Mouse (Mus musculus) hindbrain, embryonic 16.5 days (tissue): ENCODE results near the gene Tenm3. TPM values are rescaled to one million over a fixed set of nuclear protein-coding genes. Genes with fewer than 3 reads are reported as not detected.

ENCODE experiments used
- ATAC-seq: fragments of 200-750 bp; cut with Nextera tagmentation; 2 replicates; pipeline ENCODE4 v1.8.0; 2017; ENCODE audit warnings: moderate TSS enrichment, moderate library complexity
- H3K27ac ChIP-seq: fragments of 300-500 bp; sonication (generic); 2 replicates; pipeline ENCODE4 v1.5.1; 2014; ENCODE audit warnings: low read depth, mild to moderate bottlenecking, control low read depth, low read length, moderate library complexity
- H3K27me3 ChIP-seq: fragments of 300-500 bp; sonication (generic); replicated peaks from 2 replicates; pipeline ENCODE4 v1.6.1; 2014; ENCODE audit warnings: low read length; ENCODE audit not compliant: control insufficient read depth, insufficient read depth
- H3K36me3 ChIP-seq: fragments of 300-500 bp; sonication (generic); 2 replicates; pipeline ENCODE4 v1.6.1; 2014; ENCODE audit warnings: mild to moderate bottlenecking, low read length, moderate library complexity, mixed read lengths; ENCODE audit not compliant: control insufficient read depth, insufficient read depth
- H3K4me1 ChIP-seq: fragments of 300-500 bp; sonication (generic); 2 replicates; pipeline ENCODE4 v1.6.1; 2014; ENCODE audit warnings: low read depth, low read length; ENCODE audit not compliant: control insufficient read depth, insufficient read depth
- H3K4me2 ChIP-seq: fragments of 300-500 bp; sonication (generic); 2 replicates; pipeline ENCODE4 v1.6.1; 2014; ENCODE audit warnings: mild to moderate bottlenecking, low read length, control low read depth, moderate library complexity
- H3K4me3 ChIP-seq: fragments of 300-500 bp; sonication (generic); 2 replicates; pipeline ENCODE4 v1.5.1; 2014; ENCODE audit warnings: mild to moderate bottlenecking, low read length, control low read depth, moderate library complexity
- H3K9ac ChIP-seq: fragments of 300-500 bp; sonication (generic); 2 replicates; pipeline ENCODE4 v1.6.1; 2014; ENCODE audit warnings: low read depth, mild to moderate bottlenecking, control low read depth, low read length, moderate library complexity
- H3K9me3 ChIP-seq: fragments of 300-500 bp; sonication (generic); 2 replicates; pipeline ENCODE4 v1.6.1; 2014; ENCODE audit warnings: mild to moderate bottlenecking, low read length, moderate library complexity; ENCODE audit not compliant: control insufficient read depth
- WGBS: fragments of 180-500 bp; shearing (Covaris S2); extraction: QIAGEN DNeasy Blood & Tissue Kit; methylation state at CpG from one replicate; pipeline ENCODE4 v1.1.7; 2014; 5-methylcytosine and 5-hydroxymethylcytosine counted together
- polyA plus RNA-seq: library from polyadenylated mRNA; unstranded; fragments of >200 nt; fragmentation: Nextera tagmentation; extraction: Ambion mirVana; gene quantifications from 2 replicates; pipeline ENCODE4 v1.2.1, GENCODE M21; 2015

Gene Tenm3
- polyA plus RNA-seq, 1 experiment from 2014 or later, result 24.2 TPM

- Histone ChIP-seq H3K9me3 (peaks cover 3% of the 10 kb centered on the region; the same call in 1 of the 2 replicates), H3K27me3 (no peaks in the 10 kb centered on the region), H3K4me1 (no peaks in the 10 kb centered on the region), H3K27ac (no peak overlapping the region), H3K4me3 (no peak overlapping the region), H3K9ac (no peak overlapping the region), H3K36me3 (no peaks in the 10 kb centered on the region), H3K4me2 (no peak overlapping the region)
- no peak for ATAC-seq
- WGBS, result 84% methylated on average over 9 of the region's 9 CpGs
Observed at GRCm38 (mm10) chr8:48715616-48716015, 128.1 kb downstream of the Tenm3 start.

- peaks cover 5% of the 10 kb centered on the region for H3K9me3 ChIP-seq
- H3K9ac ChIP-seq, result no peak overlapping the region
- H3K4me3 ChIP-seq, result no peak overlapping the region
- no peaks in the 10 kb centered on the region for H3K36me3 ChIP-seq
- no peak overlapping the region for H3K4me2 ChIP-seq
- ATAC-seq, result no peak
- 85% methylated on average over 6 of the region's 6 CpGs for WGBS
- no peak overlapping the region for H3K27ac ChIP-seq
- no peaks in the 10 kb centered on the region for H3K27me3 ChIP-seq
- H3K4me1 ChIP-seq, result no peaks in the 10 kb centered on the region
Observed at GRCm38 (mm10) chr8:48706666-48707065, 137.1 kb downstream of the Tenm3 start.

- no peak overlapping the region for H3K4me3 ChIP-seq
- H3K27ac ChIP-seq, result no peak overlapping the region
- 87% methylated on average over 10 of the region's 10 CpGs for WGBS
- no peaks in the 10 kb centered on the region for H3K36me3 ChIP-seq
- H3K9ac ChIP-seq, result no peak overlapping the region
- no peak for ATAC-seq
- H3K4me1 ChIP-seq, result no peaks in the 10 kb centered on the region
- H3K9me3 ChIP-seq, result peaks cover 2% of the 10 kb centered on the region; the same call in 1 of the 2 replicates
- no peak overlapping the region for H3K4me2 ChIP-seq
- no peaks in the 10 kb centered on the region for H3K27me3 ChIP-seq
Observed at GRCm38 (mm10) chr8:48704885-48705515, 138.8 kb downstream of the Tenm3 start.

- WGBS, result 79% methylated on average over 6 of the region's 6 CpGs
- no peak for ATAC-seq
- H3K27ac ChIP-seq, result no peak overlapping the region
- H3K4me1 ChIP-seq, result no peaks in the 10 kb centered on the region
- H3K4me2 ChIP-seq, result no peak overlapping the region
- H3K9ac ChIP-seq, result no peak overlapping the region
- H3K36me3 ChIP-seq, result no peaks in the 10 kb centered on the region
- H3K9me3 ChIP-seq, result peaks cover 2% of the 10 kb centered on the region; the same call in 1 of the 2 replicates
- H3K27me3 ChIP-seq, result no peaks in the 10 kb centered on the region
- H3K4me3 ChIP-seq, result no peak overlapping the region
Observed at GRCm38 (mm10) chr8:48704485-48704884, 139.3 kb downstream of the Tenm3 start.

GRCm38 (mm10) chr8:48690665-48691395 lies 152.9 kb downstream of the Tenm3 start:
- WGBS, result 45% methylated on average over 10 of the region's 10 CpGs
- H3K4me2 ChIP-seq, result no peak overlapping the region
- no peaks in the 10 kb centered on the region for H3K27me3 ChIP-seq
- H3K4me1 ChIP-seq, result 0 out of 2 replicates have a peak, but pooled peaks cover 3% of the 10 kb centered on the region
- H3K36me3 ChIP-seq, result no peaks in the 10 kb centered on the region
- H3K4me3 ChIP-seq, result no peak overlapping the region
- H3K27ac ChIP-seq, result no peak overlapping the region
- ATAC-seq, result peak; percentile 82
- no peak overlapping the region for H3K9ac ChIP-seq
- H3K9me3 ChIP-seq, result no peaks in the 10 kb centered on the region

GRCm38 (mm10) chr8:48688706-48689105 lies 155.0 kb downstream of the Tenm3 start:
- Histone ChIP-seq H3K4me2 (no peak overlapping the region), H3K27me3 (no peaks in the 10 kb centered on the region), H3K9ac (no peak overlapping the region), H3K9me3 (no peaks in the 10 kb centered on the region), H3K27ac (no peak overlapping the region), H3K4me1 (0 out of 2 replicates have a peak, but pooled peaks cover 3% of the 10 kb centered on the region), H3K4me3 (no peak overlapping the region), H3K36me3 (no peaks in the 10 kb centered on the region)
- no peak for ATAC-seq
- WGBS, result 88% methylated on average over 4 of the region's 4 CpGs

GRCm38 (mm10) chr8:48688188-48688587 lies 155.6 kb downstream of the Tenm3 start:
- Histone ChIP-seq H3K4me2 (no peak overlapping the region), H3K27me3 (no peaks in the 10 kb centered on the region), H3K36me3 (no peaks in the 10 kb centered on the region), H3K9me3 (no peaks in the 10 kb centered on the region), H3K9ac (no peak overlapping the region), H3K4me3 (no peak overlapping the region), H3K4me1 (0 out of 2 replicates have a peak, but pooled peaks cover 3% of the 10 kb centered on the region), H3K27ac (no peak overlapping the region)
- no peak for ATAC-seq
- 84% methylated on average over 9 of the region's 9 CpGs for WGBS

- Histone ChIP-seq H3K27ac (no peak overlapping the region), H3K4me1 (no peaks in the 10 kb centered on the region), H3K4me3 (no peak overlapping the region), H3K4me2 (no peak overlapping the region), H3K9me3 (no peaks in the 10 kb centered on the region), H3K27me3 (no peaks in the 10 kb centered on the region), H3K9ac (no peak overlapping the region), H3K36me3 (no peaks in the 10 kb centered on the region)
- no peak for ATAC-seq
- 83% methylated on average over 2 of the region's 2 CpGs for WGBS
Observed at GRCm38 (mm10) chr8:48673476-48673875, 170.3 kb downstream of the Tenm3 start.

- H3K27me3 ChIP-seq, result no peaks in the 10 kb centered on the region
- no peaks in the 10 kb centered on the region for H3K4me1 ChIP-seq
- no peaks in the 10 kb centered on the region for H3K9me3 ChIP-seq
- H3K9ac ChIP-seq, result no peak overlapping the region
- H3K4me3 ChIP-seq, result no peak overlapping the region
- no peak overlapping the region for H3K4me2 ChIP-seq
- H3K27ac ChIP-seq, result no peak overlapping the region
- H3K36me3 ChIP-seq, result no peaks in the 10 kb centered on the region
- WGBS, result 88% methylated on average over 11 of the region's 11 CpGs
- no peak for ATAC-seq
Observed at GRCm38 (mm10) chr8:48672471-48672870, 171.3 kb downstream of the Tenm3 start.
